Mouse (Mus musculus) midbrain, embryonic 12.5 days (tissue): ENCODE results near the gene Ankrd28. TPM values are rescaled to one million over a fixed set of nuclear protein-coding genes. Genes with fewer than 3 reads are reported as not detected.
A peak's percentile ranks its signal among the peaks of the same experiment; 100 is the strongest.
"Not testable (repeated sequence)": the region's sequence is repeated elsewhere in the genome, so short reads cannot be mapped to it uniquely, and the experiment has no call there.

Experiments
- ATAC-seq: fragments of 200-750 bp; cut with Nextera tagmentation; 2 replicates; pipeline ENCODE4 v1.8.0; 2017; ENCODE audit warnings: low read depth, moderate TSS enrichment, moderate library complexity; ENCODE audit not compliant: low FRiP score
- H3K27ac ChIP-seq: fragments of 300-500 bp; sonication (generic); replicated peaks from 2 replicates; pipeline ENCODE4 v1.5.1; 2016; ENCODE audit warnings: mild to moderate bottlenecking
- H3K27me3 ChIP-seq: fragments of 300-500 bp; sonication (generic); 2 replicates; pipeline ENCODE4 v1.6.1; 2016; ENCODE audit warnings: mild to moderate bottlenecking
- H3K36me3 ChIP-seq: fragments of 300-500 bp; sonication (generic); 2 replicates; pipeline ENCODE4 v1.6.1; 2016
- H3K4me1 ChIP-seq: fragments of 300-500 bp; sonication (generic); 2 replicates; pipeline ENCODE4 v1.6.1; 2016
- H3K4me2 ChIP-seq: fragments of 300-500 bp; sonication (generic); replicated peaks from 2 replicates; pipeline ENCODE4 v1.6.1; 2016; ENCODE audit warnings: mild to moderate bottlenecking, moderate library complexity
- H3K4me3 ChIP-seq: fragments of 300-500 bp; sonication (generic); 2 replicates; pipeline ENCODE4 v1.5.1; 2016; ENCODE audit warnings: mild to moderate bottlenecking
- H3K9ac ChIP-seq: fragments of 300-500 bp; sonication (generic); replicated peaks from 2 replicates; pipeline ENCODE4 v1.6.1; 2016; ENCODE audit warnings: mild to moderate bottlenecking, moderate library complexity
- H3K9me3 ChIP-seq: fragments of 300-500 bp; sonication (generic); 2 replicates; pipeline ENCODE4 v1.6.1; 2016; ENCODE audit warnings: mild to moderate bottlenecking
- WGBS: fragments of 180-500 bp; shearing (Covaris S2); methylation state at CpG from one replicate; pipeline ENCODE4 v1.1.7; 2016; 5-methylcytosine and 5-hydroxymethylcytosine counted together
- polyA plus RNA-seq: library from polyadenylated mRNA; unstranded; fragments of >200 nt; fragmentation: Nextera tagmentation; extraction: Ambion mirVana; gene quantifications from 2 replicates; pipeline ENCODE4 v1.2.1, GENCODE M21; 2016

Ankrd28 gene
- polyA plus RNA-seq, 1 experiment from 2014 or later: 13.5 TPM

DNA sequence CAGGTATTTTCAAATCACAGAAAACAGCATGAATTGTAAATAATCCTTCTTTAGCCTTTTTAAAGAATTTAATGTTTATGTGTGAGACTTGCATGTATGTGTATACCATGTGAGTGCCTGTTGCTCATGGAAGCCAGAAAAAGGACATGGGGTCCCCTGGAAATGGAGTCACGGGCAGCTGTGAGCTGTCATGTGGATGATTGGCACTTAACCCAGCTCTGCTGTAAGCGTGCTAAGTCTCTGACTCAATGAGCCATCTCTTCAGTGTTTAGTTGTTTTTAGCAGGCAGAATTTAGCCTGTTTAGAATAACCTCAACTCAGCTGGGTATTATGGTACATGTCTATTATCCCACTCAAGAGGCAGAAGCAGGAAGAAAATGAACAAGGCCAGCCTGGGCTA lies 43.5 kb downstream of the Ankrd28 start:
- Histone ChIP-seq H3K9me3 (no peaks in the 10 kb centered on the region), H3K36me3 (no peaks in the 10 kb centered on the region), H3K4me2 (no peak overlapping the region), H3K27me3 (no peaks in the 10 kb centered on the region), H3K4me3 (no peak overlapping the region), H3K4me1 (peaks cover 10% of the 10 kb centered on the region), H3K27ac (no peak overlapping the region), H3K9ac (no peak overlapping the region)
- WGBS: 43% methylated on average over 2 of the region's 2 CpGs
- ATAC-seq: no peak

DNA sequence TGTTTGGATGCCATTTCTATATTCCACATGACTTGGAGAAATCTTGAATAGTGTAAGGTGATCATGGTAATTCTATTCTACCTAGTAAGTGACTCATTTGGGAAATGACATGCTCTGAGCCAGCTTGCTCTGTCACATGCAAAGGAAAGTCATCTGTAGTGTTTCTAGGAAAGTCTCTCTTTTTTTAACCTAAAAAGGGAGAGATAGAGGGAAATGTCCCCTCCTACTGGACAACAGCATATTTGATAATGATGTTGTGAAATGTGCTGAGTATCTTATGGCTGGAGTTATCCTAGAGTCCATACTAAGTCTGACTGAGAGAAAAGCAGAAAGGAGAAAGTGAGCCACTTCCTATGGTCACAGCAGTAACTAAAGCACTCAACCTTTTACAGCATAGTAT lies 44.8 kb downstream of the Ankrd28 start:
- peaks cover 22% of the 10 kb centered on the region for H3K4me1 ChIP-seq
- no peak overlapping the region for H3K4me2 ChIP-seq
- no peak overlapping the region for H3K27ac ChIP-seq
- H3K9me3 ChIP-seq: no peaks in the 10 kb centered on the region
- no peak overlapping the region for H3K9ac ChIP-seq
- no peak overlapping the region for H3K4me3 ChIP-seq
- H3K36me3 ChIP-seq: no peaks in the 10 kb centered on the region
- ATAC-seq: no peak
- no peaks in the 10 kb centered on the region for H3K27me3 ChIP-seq

DNA sequence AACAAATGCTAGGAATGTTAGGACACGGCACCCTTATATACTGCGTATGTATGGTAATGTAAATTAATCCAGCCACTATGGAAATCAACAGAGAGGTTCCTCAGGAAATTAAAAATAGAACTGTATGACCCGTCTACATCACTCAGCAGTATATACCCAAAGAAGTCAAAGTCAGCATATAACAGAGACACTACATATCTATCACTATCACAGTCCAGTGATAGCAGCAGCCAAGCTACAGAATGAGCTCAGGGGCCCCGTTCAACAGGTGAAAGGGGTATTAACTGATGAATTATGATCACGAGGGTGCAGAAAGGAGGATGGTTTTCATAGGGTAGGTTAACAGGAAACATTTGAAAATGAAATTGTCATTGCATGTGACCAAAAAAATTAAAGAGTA lies 45.5 kb downstream of the Ankrd28 start:
- Histone ChIP-seq H3K4me1 (peaks cover 27% of the 10 kb centered on the region), H3K27me3 (no peaks in the 10 kb centered on the region), H3K4me2 (no peak overlapping the region), H3K27ac (no peak overlapping the region), H3K36me3 (no peaks in the 10 kb centered on the region), H3K9ac (no peak overlapping the region), H3K9me3 (no peaks in the 10 kb centered on the region), H3K4me3 (no peak overlapping the region)
- WGBS: 95% methylated on average over 5 of the region's 5 CpGs
- ATAC-seq: no peak

DNA sequence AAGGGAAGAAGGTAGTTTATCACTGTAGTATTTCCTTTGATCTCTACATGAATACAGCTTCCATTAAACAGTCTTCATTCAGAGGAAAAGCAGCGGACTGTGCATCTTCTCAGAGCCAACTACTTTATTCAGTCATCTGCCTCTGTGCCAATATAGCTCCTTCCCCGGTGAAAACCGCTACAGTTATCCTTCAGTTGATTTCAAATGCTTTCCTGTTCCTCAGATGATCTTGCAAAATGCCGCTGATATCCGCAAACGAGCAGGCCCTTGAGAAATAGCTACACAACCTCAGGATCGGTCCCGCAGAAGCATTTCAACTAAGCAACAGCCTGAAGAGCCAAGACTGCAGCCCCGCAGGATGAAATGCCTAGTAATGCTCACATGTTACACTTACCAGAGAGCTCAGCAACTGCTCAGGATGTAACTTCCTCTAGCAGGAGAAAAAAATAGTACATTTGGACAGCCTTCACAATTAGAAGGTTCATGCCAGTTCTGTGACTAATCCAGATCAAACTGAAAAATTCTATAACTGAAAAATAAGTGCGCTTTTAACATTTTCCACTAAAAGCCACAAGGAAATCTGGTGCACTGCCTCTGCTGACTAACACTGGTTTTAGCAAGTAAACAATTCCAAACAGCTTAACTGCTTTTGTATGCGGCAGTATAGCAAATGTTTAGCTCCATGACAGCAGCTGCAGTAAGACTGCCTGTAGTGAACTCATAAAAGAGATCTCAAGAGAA lies 49.0 kb downstream of the Ankrd28 start:
- Histone ChIP-seq H3K36me3 (no peaks in the 10 kb centered on the region), H3K4me1 (peaks cover 24% of the 10 kb centered on the region), H3K27me3 (no peaks in the 10 kb centered on the region), H3K4me2 (peak overlapping the region; percentile 49), H3K27ac (peak overlapping the region; percentile 77), H3K9me3 (no peaks in the 10 kb centered on the region), H3K9ac (peak overlapping the region; percentile 32; the same call in 1 of the 2 replicates), H3K4me3 (peak overlapping the region; percentile 26)
- 17% methylated on average over 11 of the region's 11 CpGs for WGBS
- ATAC-seq: no peak

GRCm38 (mm10) chr14:31780412-31781233 lies 49.8 kb downstream of the Ankrd28 start:
- no peaks in the 10 kb centered on the region for H3K36me3 ChIP-seq
- peaks cover 24% of the 10 kb centered on the region for H3K4me1 ChIP-seq
- peak overlapping the region; percentile 32; the same call in 1 of the 2 replicates for H3K9ac ChIP-seq
- no peaks in the 10 kb centered on the region for H3K27me3 ChIP-seq
- H3K9me3 ChIP-seq: no peaks in the 10 kb centered on the region
- H3K27ac ChIP-seq: peak overlapping the region; percentile 77
- H3K4me2 ChIP-seq: peak overlapping the region; percentile 49
- 27% methylated on average over 11 of the region's 11 CpGs for WGBS
- peak overlapping the region; percentile 26 for H3K4me3 ChIP-seq
- ATAC-seq: no peak

GRCm38 (mm10) chr14:31773518-31773917 lies 56.9 kb downstream of the Ankrd28 start:
- Histone ChIP-seq H3K4me1 (peaks cover 4% of the 10 kb centered on the region; the same call in 1 of the 2 replicates), H3K9ac (no peak overlapping the region), H3K9me3 (no peaks in the 10 kb centered on the region), H3K27ac (no peak overlapping the region), H3K4me2 (no peak overlapping the region), H3K36me3 (no peaks in the 10 kb centered on the region), H3K27me3 (no peaks in the 10 kb centered on the region), H3K4me3 (no peak overlapping the region)
- 95% methylated on average over 4 of the region's 4 CpGs for WGBS
- no peak for ATAC-seq

DNA sequence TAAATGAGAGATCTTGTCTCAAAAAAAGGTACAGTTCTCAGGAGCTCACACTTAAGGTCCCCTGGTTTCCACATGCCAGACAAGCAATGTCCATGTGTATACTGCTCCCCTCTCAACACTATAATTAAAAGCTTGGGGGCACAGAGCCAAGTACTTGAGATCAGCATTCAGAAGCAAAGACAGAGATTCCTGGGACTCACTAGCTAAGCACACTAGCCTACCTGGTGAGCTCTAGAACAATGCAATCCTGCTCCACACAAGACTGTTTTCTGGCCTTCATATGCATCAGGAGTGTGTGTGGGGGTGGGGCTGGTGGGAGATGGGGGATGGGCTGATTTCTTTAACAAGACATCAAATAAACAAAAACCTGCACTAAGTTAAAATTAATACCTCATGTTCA lies 58.2 kb downstream of the Ankrd28 start:
- H3K4me2 ChIP-seq: no peak overlapping the region
- no peak overlapping the region for H3K27ac ChIP-seq
- H3K36me3 ChIP-seq: no peaks in the 10 kb centered on the region
- no peak for ATAC-seq
- peaks cover 4% of the 10 kb centered on the region; the same call in 1 of the 2 replicates for H3K4me1 ChIP-seq
- no peak overlapping the region for H3K4me3 ChIP-seq
- no peak overlapping the region for H3K9ac ChIP-seq
- no peaks in the 10 kb centered on the region for H3K9me3 ChIP-seq
- H3K27me3 ChIP-seq: no peaks in the 10 kb centered on the region

DNA sequence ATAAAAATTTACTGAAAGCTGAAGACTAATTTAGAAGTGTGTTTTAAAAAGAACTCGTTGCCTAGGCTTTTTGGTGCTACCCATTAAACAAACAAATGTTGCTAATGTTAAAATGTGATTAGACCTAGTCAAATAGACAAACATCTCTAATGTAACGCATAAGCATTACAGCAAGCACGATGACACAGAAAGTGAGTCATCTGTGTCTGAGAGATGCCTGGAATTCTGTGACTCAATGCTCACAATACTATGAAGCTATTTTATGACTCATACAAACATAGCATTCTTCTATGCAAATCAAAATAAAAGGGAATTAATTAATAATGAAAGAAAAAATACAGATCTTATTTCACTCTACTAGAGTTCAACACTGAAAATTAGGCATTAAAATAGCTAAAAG lies 61.9 kb downstream of the Ankrd28 start:
- no peak overlapping the region for H3K4me3 ChIP-seq
- H3K36me3 ChIP-seq: no peaks in the 10 kb centered on the region
- no peaks in the 10 kb centered on the region for H3K27me3 ChIP-seq
- WGBS: 87% methylated on average over 3 of the region's 3 CpGs
- no peak overlapping the region for H3K4me2 ChIP-seq
- ATAC-seq: no peak
- H3K4me1 ChIP-seq: peaks cover 4% of the 10 kb centered on the region; the same call in 1 of the 2 replicates
- H3K27ac ChIP-seq: no peak overlapping the region
- H3K9ac ChIP-seq: no peak overlapping the region
- no peaks in the 10 kb centered on the region for H3K9me3 ChIP-seq

- H3K27me3 ChIP-seq: no peaks in the 10 kb centered on the region
- H3K27ac ChIP-seq: no peak overlapping the region
- 0 out of 2 replicates have a peak, but pooled peaks cover 4% of the 10 kb centered on the region for H3K36me3 ChIP-seq
- H3K4me2 ChIP-seq: no peak overlapping the region
- WGBS: 85% methylated on average over 2 of the region's 2 CpGs
- no peaks in the 10 kb centered on the region for H3K9me3 ChIP-seq
- no peak overlapping the region for H3K9ac ChIP-seq
- no peak for ATAC-seq
- H3K4me1 ChIP-seq: no peaks in the 10 kb centered on the region
- no peak overlapping the region for H3K4me3 ChIP-seq
Measured at GRCm38 (mm10) chr14:31764083-31764482, 66.4 kb downstream of the Ankrd28 start.

DNA sequence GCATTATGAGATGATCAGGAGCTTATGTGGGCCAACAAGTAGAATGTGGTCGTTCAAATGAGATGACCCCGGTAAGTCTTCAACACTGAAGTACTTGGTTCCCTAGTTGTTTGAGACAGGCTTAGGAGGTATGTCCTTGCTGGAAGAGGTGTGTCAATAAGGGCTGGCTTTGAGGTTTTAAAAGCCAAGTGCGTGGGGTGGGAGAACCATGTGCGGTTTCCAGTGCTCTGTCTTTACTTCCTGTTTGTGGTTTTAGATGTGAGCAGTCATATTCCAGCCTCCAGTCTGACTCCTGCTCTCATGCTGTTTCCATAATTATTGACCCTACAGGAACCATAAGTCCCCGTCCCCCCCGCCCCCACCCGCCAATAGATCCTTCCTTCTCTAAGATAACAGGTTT lies 68.7 kb downstream of the Ankrd28 start:
- Histone ChIP-seq H3K4me3 (no peak overlapping the region), H3K4me2 (no peak overlapping the region), H3K9ac (no peak overlapping the region), H3K9me3 (no peaks in the 10 kb centered on the region), H3K36me3 (0 out of 2 replicates have a peak, but pooled peaks cover 4% of the 10 kb centered on the region), H3K4me1 (no peaks in the 10 kb centered on the region), H3K27ac (no peak overlapping the region), H3K27me3 (no peaks in the 10 kb centered on the region)
- 92% methylated on average over 7 of the region's 7 CpGs for WGBS
- ATAC-seq: no peak

GRCm38 (mm10) chr14:31759195-31759594 lies 71.3 kb downstream of the Ankrd28 start:
- Histone ChIP-seq H3K4me3 (no peak overlapping the region), H3K27me3 (no peaks in the 10 kb centered on the region), H3K4me2 (no peak overlapping the region), H3K9ac (no peak overlapping the region), H3K9me3 (no peaks in the 10 kb centered on the region), H3K36me3 (0 out of 2 replicates have a peak, but pooled peaks cover 6% of the 10 kb centered on the region), H3K27ac (no peak overlapping the region), H3K4me1 (no peaks in the 10 kb centered on the region)
- ATAC-seq: no peak
- 97% methylated on average over 2 of the region's 2 CpGs for WGBS

DNA sequence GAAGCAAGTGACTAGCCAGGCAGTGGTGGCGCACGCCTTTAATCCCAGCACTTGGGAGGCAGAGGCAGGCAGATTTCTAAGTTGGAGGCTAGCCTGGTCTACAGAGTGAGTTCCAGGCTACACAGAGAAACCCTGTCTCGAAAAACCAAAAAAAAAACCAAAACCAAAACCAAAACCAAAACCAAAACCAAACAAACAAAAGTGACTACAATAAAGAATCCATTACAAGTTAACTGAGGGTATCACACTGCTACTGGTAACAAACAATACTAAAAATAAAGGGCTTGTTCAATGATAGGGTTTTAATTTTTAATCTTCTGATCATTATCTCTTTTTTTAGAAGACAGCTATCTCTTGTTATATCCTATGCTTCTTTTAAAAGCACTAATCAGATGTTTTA lies 72.0 kb downstream of the Ankrd28 start:
- H3K36me3 ChIP-seq, H3K4me2 ChIP-seq, ATAC-seq, H3K4me3 ChIP-seq, H3K9me3 ChIP-seq, H3K27me3 ChIP-seq, H3K9ac ChIP-seq, H3K27ac ChIP-seq, H3K4me1 ChIP-seq: not testable (repeated sequence)
- WGBS: 95% methylated on average over 3 of the region's 3 CpGs
